Mouse (Mus musculus) ES-E14 (cell line): Measurements from ENCODE around the gene Tmem80.

Source experiments
- CHD2 ChIP-seq: IDR thresholded peaks from 2 replicates; pipeline ENCODE4 v1.6.1; 2014; ENCODE audit warnings: mild to moderate bottlenecking, low read depth, low read length, inconsistent platforms
- HCFC1 ChIP-seq: IDR thresholded peaks from 2 replicates; pipeline ENCODE4 v1.6.1; 2012; ENCODE audit warnings: low read length, inconsistent platforms, borderline replicate concordance; ENCODE audit not compliant: insufficient read depth
- MAFK ChIP-seq: IDR thresholded peaks from 2 replicates; pipeline ENCODE4 v1.6.1; 2014; ENCODE audit warnings: mild to moderate bottlenecking, low read depth, low read length, inconsistent platforms; ENCODE audit not compliant: insufficient read depth
- ZC3H11A ChIP-seq: IDR thresholded peaks from 2 replicates; pipeline ENCODE4 v1.6.1; 2012; ENCODE audit warnings: low read depth, mild to moderate bottlenecking, inconsistent platforms, low read length, borderline replicate concordance
- ZNF384 ChIP-seq: IDR thresholded peaks from 2 replicates; pipeline ENCODE4 v1.6.1; 2012; ENCODE audit warnings: low read depth, low read length, inconsistent platforms

GRCm38 (mm10) chr7:141343696-141344095, 16.2 kb downstream of the Tmem80 start:
- no peak for TF ChIP-seq CHD2
- TF ChIP-seq HCFC1, result no peak
- no peak for TF ChIP-seq ZNF384
- TF ChIP-seq MAFK, result no peak
- TF ChIP-seq ZC3H11A, result no peak
